Mouse (Mus musculus): ENCODE measurements around the gene Polr3gl. TPM values are rescaled to one million over a fixed set of nuclear protein-coding genes. Genes with fewer than 3 reads are reported as not detected.

Polr3gl gene
- polyA plus RNA-seq (2012; ENCODE audit: low replicate concordance): 9.2 and 13.8 TPM in 2 replicates

GRCm38 (mm10) chr3:96593790-96594560, at the start of gene Polr3gl:
Gene Polr3gl (minus strand): TSS chr3:96594181.

GRCm38 (mm10) chr3:96634928-96635879, 41.2 kb upstream of the Polr3gl start, which contains the start of the genes Pex11b and Gm42957:
Gene Pex11b (plus strand): TSS chr3:96635376.
Gene Gm42957 (plus strand): TSS chr3:96635474.

GRCm38 (mm10) chr3:96629729-96630600, 36.0 kb upstream of the Polr3gl start, which contains the start of gene Rbm8a:
Gene Rbm8a (plus strand): TSS chr3:96629933.

GRCm38 (mm10) chr3:96600639-96601250, 6.8 kb upstream of the Polr3gl start, which contains the start of gene Lix1l:
Gene Lix1l (plus strand): TSS chr3:96601149.

GRCm38 (mm10) chr3:96596228-96596707, 2.3 kb upstream of the Polr3gl start, which contains the start of gene Ankrd34a:
Gene Ankrd34a (plus strand): TSS chr3:96596636.

GRCm38 (mm10) chr3:96576690-96577541, 17.1 kb downstream of the Polr3gl start, which contains the start of gene Gm16253:
Gene Gm16253 (plus strand): TSS chr3:96576984.

GRCm38 (mm10) chr3:96557694-96558093, 36.3 kb downstream of the Polr3gl start, which contains the start of gene Txnip:
Gene Txnip (plus strand): TSS chr3:96557957.

Other genes starting within 250 kb of the Polr3gl start
- gene BC107364, start 141.9 kb downstream of the Polr3gl start, polyA plus RNA-seq (2012; ENCODE audit: low replicate concordance): not detected in 2 replicates
- gene Hfe2, start 69.0 kb downstream of the Polr3gl start, polyA plus RNA-seq (2012; ENCODE audit: low replicate concordance): 0.55 and 0.85 TPM in 2 replicates
- 2.1 and 8.1 TPM in 2 replicates for gene Txnip, start 36.2 kb downstream of the Polr3gl start, polyA plus RNA-seq (2012; ENCODE audit: low replicate concordance)
- gene Gm16253, start 17.2 kb downstream of the Polr3gl start, polyA plus RNA-seq (2012; ENCODE audit: low replicate concordance): not detected in 2 replicates
- 0.19 and 0.30 TPM in 2 replicates for gene Ankrd34a, start 2.5 kb upstream of the Polr3gl start, polyA plus RNA-seq (2012; ENCODE audit: low replicate concordance)
- 0.26 and 0.30 TPM in 2 replicates for gene Lix1l, start 7.0 kb upstream of the Polr3gl start, polyA plus RNA-seq (2012; ENCODE audit: low replicate concordance)
- gene Rbm8a, start 35.8 kb upstream of the Polr3gl start, polyA plus RNA-seq (2012; ENCODE audit: low replicate concordance): 13.0 and 66.3 TPM in 2 replicates
- gene Pex11b, start 41.2 kb upstream of the Polr3gl start, polyA plus RNA-seq (2012; ENCODE audit: low replicate concordance): 2.5 and 5.2 TPM in 2 replicates
- gene Gm42957, start 41.3 kb upstream of the Polr3gl start, polyA plus RNA-seq (2012; ENCODE audit: low replicate concordance): 0.06 TPM in 1 of 2 replicates, not detected in the other
- gene Itga10, start 51.4 kb upstream of the Polr3gl start, polyA plus RNA-seq (2012; ENCODE audit: low replicate concordance): 0.03 and 0.09 TPM in 2 replicates
- 0.12 and 0.19 TPM in 2 replicates for gene Ankrd35, start 76.0 kb upstream of the Polr3gl start, polyA plus RNA-seq (2012; ENCODE audit: low replicate concordance)
- 12.3 and 23.7 TPM in 2 replicates for gene Pias3, start 102.2 kb upstream of the Polr3gl start, polyA plus RNA-seq (2012; ENCODE audit: low replicate concordance)
- 0.36 and 0.42 TPM in 2 replicates for gene Nudt17, start 114.4 kb upstream of the Polr3gl start, polyA plus RNA-seq (2012; ENCODE audit: low replicate concordance)
- 3.9 and 4.2 TPM in 2 replicates for gene Polr3c, start 133.4 kb upstream of the Polr3gl start, polyA plus RNA-seq (2012; ENCODE audit: low replicate concordance)
- gene Rnf115, start 133.5 kb upstream of the Polr3gl start, polyA plus RNA-seq (2012; ENCODE audit: low replicate concordance): 18.2 and 18.6 TPM in 2 replicates
- not detected in 2 replicates for gene Pdzk1, start 235.1 kb upstream of the Polr3gl start, polyA plus RNA-seq (2012; ENCODE audit: low replicate concordance)
- 2.4 and 2.6 TPM in 2 replicates for gene Cd160, start 235.2 kb upstream of the Polr3gl start, polyA plus RNA-seq (2012; ENCODE audit: low replicate concordance)